Mouse (Mus musculus) heart, postnatal 0 days (tissue): ENCODE measurements around the gene Ablim2.

Source experiments
- CTCF ChIP-seq: IDR thresholded peaks from 2 replicates; pipeline ENCODE4 v1.5.1; 2016; ENCODE audit warnings: antibody characterized with exemption, control low read depth, low read depth
- EP300 ChIP-seq: IDR thresholded peaks from 2 replicates; pipeline ENCODE4 v1.6.1; 2016; ENCODE audit warnings: antibody characterized with exemption, low read depth

- TF ChIP-seq CTCF (no peak), EP300 (no peak)
Observed at GRCm38 (mm10) chr5:35817266-35817665, 59.6 kb downstream of the Ablim2 start.
